Mouse (Mus musculus): Measurements from ENCODE around the gene D930048N14Rik. TPM values are rescaled to one million over a fixed set of nuclear protein-coding genes. Genes with fewer than 3 reads are reported as not detected.
A peak's percentile ranks its signal among the peaks of the same experiment; 100 is the strongest.
"Not testable (repeated sequence)": the region's sequence is repeated elsewhere in the genome, so short reads cannot be mapped to it uniquely, and the experiment has no call there.

Gene D930048N14Rik
- polyA plus RNA-seq, 1 experiment from 2014 or later = 0.70 TPM

DNA sequence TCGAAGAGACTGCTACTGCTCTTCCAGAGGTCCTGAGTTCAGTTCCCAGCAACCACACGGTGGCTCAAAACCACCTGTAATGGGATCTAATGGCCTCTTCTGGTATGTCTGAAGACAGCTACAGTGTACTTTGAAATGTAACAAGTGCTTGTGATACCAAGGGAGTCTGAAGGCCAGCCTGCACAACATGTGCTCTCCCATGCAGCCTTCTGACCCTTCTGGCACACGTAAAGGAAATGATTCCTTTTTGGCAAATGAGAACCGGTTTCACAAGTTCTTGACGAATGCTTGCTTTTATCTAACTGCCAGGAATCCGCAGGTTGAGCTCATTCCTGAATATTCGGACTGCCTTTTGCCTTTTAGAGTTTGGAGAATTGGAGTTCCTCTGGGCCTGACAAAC lies 35.6 kb upstream of the D930048N14Rik start:
- H3K27ac ChIP-seq (ENCODE audit: low read length) = no peak overlapping the region
- H3K4me3 ChIP-seq (replicated peaks; ENCODE audit: low read length) = peak overlapping the region; percentile 31; the same call in 1 of the 2 replicates

DNA sequence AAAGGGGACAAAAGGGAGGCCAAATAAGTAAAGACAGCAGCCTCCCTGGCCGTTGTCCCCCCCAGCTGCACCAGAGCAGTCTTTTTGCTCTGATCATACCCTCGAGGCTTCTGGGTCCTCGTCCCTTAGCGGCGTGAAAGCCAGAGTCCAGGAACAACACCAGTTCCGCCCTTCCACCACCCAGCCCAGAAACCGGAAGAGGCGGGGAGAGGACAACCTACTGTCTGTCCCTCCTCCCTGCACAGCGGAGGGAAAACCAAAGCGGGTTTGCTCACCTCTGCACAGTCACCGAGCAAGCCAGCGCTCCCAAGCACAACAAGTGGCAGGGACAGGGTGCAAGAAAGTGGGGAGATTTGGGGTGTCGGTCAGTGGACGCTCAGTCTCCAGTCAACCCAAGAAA lies 35.2 kb upstream of the D930048N14Rik start:
- Histone ChIP-seq H3K36me3 (ENCODE audit: control insufficient read depth, insufficient read depth) (no peaks in the 10 kb centered on the region), H3K9me3 (ENCODE audit: control insufficient read depth, low read length) (no peaks in the 10 kb centered on the region), H3K4me1 (replicated peaks; ENCODE audit: control insufficient read depth, insufficient read depth, low read length) (peaks cover 17% of the 10 kb centered on the region), H3K27ac (ENCODE audit: low read length) (no peak overlapping the region), H3K9ac (replicated peaks; ENCODE audit: low read depth, low read length) (peak overlapping the region; percentile 52), H3K4me3 (replicated peaks; ENCODE audit: low read length) (peak overlapping the region; percentile 31), H3K27me3 (replicated peaks; ENCODE audit: control insufficient read depth, insufficient read depth, low read length) (no peaks in the 10 kb centered on the region), H3K4me2 (ENCODE audit: low read length) (peak overlapping the region; percentile 50)
- 2% methylated on average over 14 of the region's 14 CpGs for WGBS
- peak; percentile 21; the same call in 1 of the 2 replicates for ATAC-seq

More for the DNA sequence above, 35.6 kb upstream of the D930048N14Rik start:
- Histone ChIP-seq H3K9me3 (ENCODE audit: control insufficient read depth, low read length) (no peaks in the 10 kb centered on the region), H3K4me1 (replicated peaks; ENCODE audit: control insufficient read depth, insufficient read depth, low read length) (peaks cover 12% of the 10 kb centered on the region), H3K27me3 (replicated peaks; ENCODE audit: control insufficient read depth, insufficient read depth, low read length) (no peaks in the 10 kb centered on the region), H3K4me2 (ENCODE audit: low read length) (peak overlapping the region; percentile 50), H3K36me3 (ENCODE audit: control insufficient read depth, insufficient read depth) (no peaks in the 10 kb centered on the region), H3K9ac (replicated peaks; ENCODE audit: low read depth, low read length) (no peak overlapping the region; the same call in 1 of the 2 replicates)
- ATAC-seq = no peak
- 50% methylated on average over 7 of the region's 7 CpGs for WGBS

DNA sequence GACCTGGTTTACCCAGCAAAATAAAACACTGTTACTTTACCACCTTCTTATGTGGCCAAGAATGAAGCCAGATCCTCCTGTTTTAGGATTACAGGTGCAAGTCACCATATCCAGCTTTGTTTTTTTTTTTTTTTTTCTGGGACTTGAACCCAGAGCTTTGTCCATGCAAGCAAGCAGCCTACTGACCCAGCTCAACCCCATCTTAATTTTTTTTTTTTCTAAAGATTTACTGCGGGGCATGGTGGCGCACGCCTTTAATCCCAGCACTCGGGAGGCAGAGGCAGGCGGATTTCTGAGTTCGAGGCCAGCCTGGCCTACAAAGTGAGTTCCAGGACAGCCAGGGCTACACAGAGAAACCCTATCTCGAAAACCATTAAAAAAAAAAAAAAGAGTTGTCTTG lies 34.6 kb upstream of the D930048N14Rik start:
- H3K36me3 ChIP-seq (ENCODE audit: control insufficient read depth, insufficient read depth); H3K4me3 ChIP-seq (replicated peaks; ENCODE audit: low read length); H3K9me3 ChIP-seq (ENCODE audit: control insufficient read depth, low read length); H3K27ac ChIP-seq (ENCODE audit: low read length); H3K27me3 ChIP-seq (replicated peaks; ENCODE audit: control insufficient read depth, insufficient read depth, low read length); H3K4me2 ChIP-seq (ENCODE audit: low read length); H3K9ac ChIP-seq (replicated peaks; ENCODE audit: low read depth, low read length); ATAC-seq: not testable (repeated sequence)
- WGBS = 91% methylated on average over 7 of the region's 7 CpGs
- H3K4me1 ChIP-seq (replicated peaks; ENCODE audit: control insufficient read depth, insufficient read depth, low read length) = peaks cover 22% of the 10 kb centered on the region

DNA sequence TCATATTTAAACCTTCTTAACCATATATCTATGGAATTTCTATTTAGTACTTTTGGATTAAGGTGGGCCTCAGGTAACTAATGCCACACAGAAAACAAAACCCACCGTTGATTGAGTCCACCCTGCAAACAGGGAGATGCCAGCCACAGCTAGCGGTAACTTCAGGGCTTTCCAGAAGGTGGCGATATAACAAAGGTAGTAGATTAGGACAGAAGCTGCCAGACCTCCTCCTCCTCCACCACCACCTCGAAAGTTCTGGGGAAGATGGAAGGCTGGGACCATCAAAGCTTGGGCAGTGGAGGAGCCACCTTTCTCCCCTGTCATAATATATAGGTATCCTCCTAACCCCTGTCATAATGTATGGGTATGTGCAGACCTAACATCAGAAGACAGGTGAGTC lies 33.1 kb upstream of the D930048N14Rik start:
- H3K4me3 ChIP-seq (replicated peaks; ENCODE audit: low read length) = no peak overlapping the region
- H3K9me3 ChIP-seq (ENCODE audit: control insufficient read depth, low read length) = no peaks in the 10 kb centered on the region
- H3K9ac ChIP-seq (replicated peaks; ENCODE audit: low read depth, low read length) = no peak overlapping the region
- H3K4me1 ChIP-seq (replicated peaks; ENCODE audit: control insufficient read depth, insufficient read depth, low read length) = peaks cover 22% of the 10 kb centered on the region
- no peak overlapping the region for H3K27ac ChIP-seq (ENCODE audit: low read length)
- no peak overlapping the region for H3K4me2 ChIP-seq (ENCODE audit: low read length)
- WGBS = 4% methylated on average over 4 of the region's 4 CpGs
- H3K27me3 ChIP-seq (replicated peaks; ENCODE audit: control insufficient read depth, insufficient read depth, low read length) = no peaks in the 10 kb centered on the region
- ATAC-seq = no peak
- H3K36me3 ChIP-seq (ENCODE audit: control insufficient read depth, insufficient read depth) = peaks cover 3% of the 10 kb centered on the region

DNA sequence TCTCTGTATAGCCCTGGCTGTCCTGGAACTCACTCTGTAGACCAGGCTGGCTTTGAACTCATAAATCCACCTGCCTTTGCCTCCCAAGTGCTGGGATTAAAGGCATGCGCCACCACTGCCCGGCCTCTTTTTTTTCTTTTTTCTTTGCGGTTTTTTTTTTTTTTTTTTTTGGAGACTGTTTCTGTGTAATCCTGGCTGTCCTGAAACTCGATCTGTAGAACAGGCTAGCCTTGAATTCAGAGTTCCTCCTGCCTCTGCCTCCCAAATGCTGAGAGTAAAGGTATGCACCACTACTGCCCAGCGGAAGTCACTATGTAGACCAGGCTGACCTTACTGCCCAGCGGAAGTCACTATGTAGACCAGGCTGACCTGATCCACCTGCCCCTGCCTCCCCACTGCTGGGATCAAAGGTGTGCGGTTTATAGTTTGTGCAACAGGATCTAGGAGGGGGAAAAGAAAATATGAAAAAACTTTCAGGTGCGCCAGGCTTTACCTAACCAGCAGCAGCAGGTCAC lies 31.8 kb upstream of the D930048N14Rik start:
- Histone ChIP-seq H3K27ac (ENCODE audit: low read length) (no peak overlapping the region), H3K9ac (replicated peaks; ENCODE audit: low read depth, low read length) (no peak overlapping the region), H3K36me3 (ENCODE audit: control insufficient read depth, insufficient read depth) (peaks cover 15% of the 10 kb centered on the region), H3K4me3 (replicated peaks; ENCODE audit: low read length) (peak overlapping the region; percentile 61), H3K4me2 (ENCODE audit: low read length) (peak overlapping the region; percentile 65), H3K4me1 (replicated peaks; ENCODE audit: control insufficient read depth, insufficient read depth, low read length) (peaks cover 22% of the 10 kb centered on the region), H3K9me3 (ENCODE audit: control insufficient read depth, low read length) (no peaks in the 10 kb centered on the region), H3K27me3 (replicated peaks; ENCODE audit: control insufficient read depth, insufficient read depth, low read length) (no peaks in the 10 kb centered on the region)
- 62% methylated on average over 7 of the region's 8 CpGs for WGBS
- ATAC-seq = no peak

DNA sequence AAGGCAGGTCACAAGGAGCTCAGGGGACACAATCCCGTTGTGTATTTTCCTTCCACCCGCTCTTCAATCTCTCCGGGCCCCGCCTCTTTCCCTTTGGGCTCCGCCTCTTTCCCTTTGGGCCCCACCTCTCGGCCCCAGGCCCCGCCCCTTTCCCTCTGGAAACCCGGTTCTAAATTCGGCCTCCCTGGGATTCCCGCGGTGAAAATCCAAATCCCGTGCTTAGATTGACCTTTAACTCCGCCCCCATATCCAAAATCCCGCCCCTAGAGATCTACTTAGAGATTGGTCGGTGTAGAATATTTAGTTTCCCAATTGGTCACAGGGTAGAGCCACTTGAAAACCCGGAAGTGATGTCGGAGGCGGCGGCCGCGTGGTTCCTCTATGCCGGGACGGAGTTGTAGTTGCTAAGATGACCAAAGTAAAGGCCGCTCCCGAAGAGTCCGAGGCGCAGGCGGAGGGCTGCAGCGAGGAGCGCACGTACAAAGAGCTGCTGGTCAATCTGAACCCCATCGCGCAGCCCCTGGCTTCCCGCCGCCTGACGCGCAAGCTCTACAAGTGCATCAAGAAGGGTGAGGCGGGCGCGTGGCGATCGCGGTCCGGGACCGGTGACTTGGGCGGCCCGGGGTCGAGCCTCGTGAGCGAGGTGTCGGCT lies 31.2 kb upstream of the D930048N14Rik start, which contains the start of gene Nhp2:
Nhp2 (plus strand) TSS at position 327 of the 652 bp plus-strand sequence.
- H3K4me3 ChIP-seq (replicated peaks; ENCODE audit: low read length) = peak within 1 kb of the TSS; percentile 61
- peak within 1 kb of the TSS; percentile 65 for H3K4me2 ChIP-seq (ENCODE audit: low read length)
- H3K9ac ChIP-seq (replicated peaks; ENCODE audit: low read depth, low read length) = peak within 1 kb of the TSS; percentile 54
- H3K9me3 ChIP-seq (ENCODE audit: control insufficient read depth, low read length) = no peaks in the 10 kb centered on the region
- H3K27ac ChIP-seq (ENCODE audit: low read length) = no peak within 1 kb of the TSS
- peak; percentile 96 for ATAC-seq
- under 1% methylated on average over 51 of the region's 51 CpGs for WGBS
- H3K36me3 ChIP-seq (ENCODE audit: control insufficient read depth, insufficient read depth) = peaks cover 18% of the 10 kb centered on the region
- H3K27me3 ChIP-seq (replicated peaks; ENCODE audit: control insufficient read depth, insufficient read depth, low read length) = no peaks in the 10 kb centered on the region
- peaks cover 22% of the 10 kb centered on the region for H3K4me1 ChIP-seq (replicated peaks; ENCODE audit: control insufficient read depth, insufficient read depth, low read length)

DNA sequence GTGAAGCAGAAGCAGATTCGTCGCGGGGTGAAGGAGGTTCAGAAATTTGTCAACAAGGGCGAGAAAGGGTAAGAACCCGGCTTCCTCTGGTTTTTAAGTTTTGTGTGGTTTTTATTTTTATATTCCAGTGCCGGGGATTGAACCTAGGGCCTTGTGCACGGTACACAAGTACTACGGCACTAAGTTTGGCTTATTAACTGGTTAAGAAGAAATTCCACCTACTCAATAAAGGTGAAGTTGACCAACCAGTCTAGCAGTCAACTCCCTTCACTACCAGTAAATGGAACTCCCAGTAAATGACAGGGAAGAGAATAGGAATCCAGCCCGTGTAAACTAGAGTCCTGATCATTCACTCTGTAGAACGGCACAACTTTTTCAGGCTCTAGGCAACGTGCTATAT lies 30.7 kb upstream of the D930048N14Rik start:
- Histone ChIP-seq H3K9ac (replicated peaks; ENCODE audit: low read depth, low read length) (peak overlapping the region; percentile 54), H3K4me1 (replicated peaks; ENCODE audit: control insufficient read depth, insufficient read depth, low read length) (peaks cover 22% of the 10 kb centered on the region), H3K9me3 (ENCODE audit: control insufficient read depth, low read length) (no peaks in the 10 kb centered on the region), H3K4me3 (replicated peaks; ENCODE audit: low read length) (peak overlapping the region; percentile 61), H3K4me2 (ENCODE audit: low read length) (peak overlapping the region; percentile 65), H3K36me3 (ENCODE audit: control insufficient read depth, insufficient read depth) (peaks cover 24% of the 10 kb centered on the region), H3K27ac (ENCODE audit: low read length) (no peak overlapping the region), H3K27me3 (replicated peaks; ENCODE audit: control insufficient read depth, insufficient read depth, low read length) (no peaks in the 10 kb centered on the region)
- WGBS = 1% methylated on average over 11 of the region's 11 CpGs
- ATAC-seq = no peak

DNA sequence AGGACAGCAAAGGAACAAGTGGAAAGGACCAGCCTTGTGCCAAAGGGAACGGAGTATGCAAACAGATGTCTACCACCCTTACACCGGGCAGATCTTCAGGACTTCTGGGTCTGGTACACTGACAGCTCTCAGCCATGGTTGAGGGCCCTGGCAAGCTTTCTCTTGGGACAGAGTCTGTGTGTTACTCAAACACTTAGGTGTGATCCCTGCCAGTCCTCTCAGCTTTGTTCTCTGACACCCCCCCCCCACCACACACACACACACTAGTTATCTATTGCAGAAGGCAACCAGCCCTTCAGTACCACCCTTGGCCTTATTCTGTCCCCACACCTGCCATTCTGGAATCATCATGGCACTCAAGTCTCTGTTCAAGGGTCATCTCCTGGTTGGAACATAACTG lies 29.0 kb upstream of the D930048N14Rik start:
- Histone ChIP-seq H3K27me3 (replicated peaks; ENCODE audit: control insufficient read depth, insufficient read depth, low read length) (no peaks in the 10 kb centered on the region), H3K9me3 (ENCODE audit: control insufficient read depth, low read length) (no peaks in the 10 kb centered on the region), H3K4me3 (replicated peaks; ENCODE audit: low read length) (no peak overlapping the region), H3K4me1 (replicated peaks; ENCODE audit: control insufficient read depth, insufficient read depth, low read length) (peaks cover 15% of the 10 kb centered on the region), H3K27ac (ENCODE audit: low read length) (no peak overlapping the region), H3K9ac (replicated peaks; ENCODE audit: low read depth, low read length) (no peak overlapping the region), H3K4me2 (ENCODE audit: low read length) (no peak overlapping the region), H3K36me3 (ENCODE audit: control insufficient read depth, insufficient read depth) (peaks cover 35% of the 10 kb centered on the region)
- WGBS = 93% methylated on average over 2 of the region's 2 CpGs
- ATAC-seq = no peak

DNA sequence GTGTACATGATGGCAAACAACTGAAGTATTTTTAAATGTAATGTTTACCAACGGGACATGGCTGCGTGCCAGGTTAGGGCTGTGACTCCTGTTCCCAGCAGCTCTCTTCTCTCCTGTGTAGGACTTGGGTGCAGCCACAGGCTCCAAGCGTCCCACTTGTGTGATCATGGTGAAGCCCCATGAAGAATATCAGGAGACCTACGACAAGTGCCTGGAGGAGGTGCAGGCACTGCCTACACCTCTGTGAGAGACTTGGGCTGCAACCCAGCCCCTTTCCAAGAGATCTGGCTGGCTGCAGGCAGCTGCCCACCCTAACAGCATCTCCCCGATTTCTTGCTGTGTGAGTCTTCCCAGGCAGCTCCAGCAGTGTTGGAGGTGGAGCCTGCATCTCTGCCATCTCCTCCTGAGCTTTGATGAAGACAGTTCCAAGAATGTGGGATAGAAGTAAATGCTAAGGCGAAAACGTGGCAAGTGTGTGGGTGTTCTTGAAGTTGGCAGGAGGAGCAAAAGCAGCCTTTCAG lies 27.7 kb upstream of the D930048N14Rik start:
- H3K36me3 ChIP-seq (ENCODE audit: control insufficient read depth, insufficient read depth) = peaks cover 39% of the 10 kb centered on the region
- H3K27me3 ChIP-seq (replicated peaks; ENCODE audit: control insufficient read depth, insufficient read depth, low read length) = no peaks in the 10 kb centered on the region
- no peaks in the 10 kb centered on the region for H3K9me3 ChIP-seq (ENCODE audit: control insufficient read depth, low read length)
- WGBS = 89% methylated on average over 7 of the region's 7 CpGs
- no peak overlapping the region for H3K4me3 ChIP-seq (replicated peaks; ENCODE audit: low read length)
- H3K4me1 ChIP-seq (replicated peaks; ENCODE audit: control insufficient read depth, insufficient read depth, low read length) = peaks cover 15% of the 10 kb centered on the region
- no peak overlapping the region for H3K27ac ChIP-seq (ENCODE audit: low read length)
- no peak overlapping the region for H3K4me2 ChIP-seq (ENCODE audit: low read length)
- H3K9ac ChIP-seq (replicated peaks; ENCODE audit: low read depth, low read length) = no peak overlapping the region
- no peak for ATAC-seq
